In the genomic region with DNA sequence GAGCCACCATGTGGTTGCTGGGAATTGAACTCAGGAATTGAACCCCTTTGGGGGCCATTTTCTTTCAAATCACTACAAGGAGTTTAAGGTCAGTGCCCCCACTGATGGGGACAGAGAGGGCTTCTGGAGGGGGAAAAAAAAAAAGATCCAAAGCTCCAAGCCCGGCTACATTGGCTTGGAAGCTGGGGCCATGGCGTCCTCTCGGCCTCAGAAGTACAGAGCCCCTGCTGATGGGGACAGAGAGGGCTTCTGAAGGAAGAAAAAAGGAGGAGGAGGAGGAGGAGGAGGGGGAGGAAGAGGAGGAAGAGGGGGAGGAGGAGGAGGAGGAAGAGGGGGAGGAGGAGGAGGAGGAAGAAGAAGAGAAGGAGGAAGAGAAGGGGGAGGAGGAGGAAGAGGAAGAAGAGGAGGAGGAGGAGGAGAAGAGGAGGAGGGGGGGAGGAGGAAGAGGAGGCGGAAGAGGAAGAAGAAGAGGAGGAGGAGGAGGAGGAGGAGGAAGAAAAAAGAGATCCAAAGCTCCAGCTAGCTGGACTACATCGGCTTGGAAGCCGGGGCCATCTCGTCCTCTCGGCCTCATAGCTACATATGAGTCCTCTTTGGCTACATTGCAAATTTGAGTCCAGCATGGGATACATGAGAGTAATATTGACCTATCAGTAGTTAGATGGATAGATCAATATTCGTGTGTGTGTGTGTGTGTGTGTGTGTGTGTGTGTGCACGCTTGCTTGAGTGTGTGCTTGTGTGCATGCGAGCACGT, we compare ENCODE assay signal across 8 mouse cellular contexts. TPM values are rescaled to one million over a fixed set of nuclear protein-coding genes. Genes with fewer than 3 reads are reported as not detected.
DNase-seq lines count a peak whose midpoint lies in the region; ATAC-seq and TF ChIP-seq lines count a peak whose summit lies in the region.
"Had no signal": no experiment of that assay in that cellular context is flagged by ENCODE, and none has a peak within 500 bp of the region (broad histone marks: within the 10 kb centered on the region; RNA-seq: fewer than 3 reads in every experiment).

No protein-coding gene starts in this region.

- in situ Hi-C loops in CH12.LX (cut with MboI; ENCODE audit: low pct_ligation_motif_present, low pct_unique_long_range_greater_than_20kb, low sequenced_read_pairs), result no loop called here

- no peaks in the 10 kb centered on the region for H3K9me3 ChIP-seq in CH12.LX (replicated peaks; ENCODE audit: low read length)
- H3K9me3 ChIP-seq in kidney, postnatal 0 days (replicated peaks; ENCODE audit: low read length), result no peaks in the 10 kb centered on the region
- no peaks in the 10 kb centered on the region for H3K9me3 ChIP-seq in lung, postnatal 0 days (ENCODE audit: low read length)

- no peaks in the 10 kb centered on the region for H3K36me3 ChIP-seq in CH12.LX (replicated peaks in 1 of 2; ENCODE audit: control insufficient read depth in 1 of 2, insufficient read depth in 1 of 2, low read length in 1 of 2)
- no peaks in the 10 kb centered on the region for H3K36me3 ChIP-seq in kidney, postnatal 0 days (ENCODE audit: insufficient read depth, low read length)
- H3K36me3 ChIP-seq in lung, postnatal 0 days (ENCODE audit: insufficient read depth, low read length), result no peaks in the 10 kb centered on the region

- no peak for TF ChIP-seq RAD21 in CH12.LX (IDR thresholded peaks at IDR 0.05; ENCODE audit: low read depth, low read length)

- peaks cover 0 to 12% of the 10 kb centered on the region in 2 experiments; a peak in 2 of 4 replicates for H3K4me1 ChIP-seq in CH12.LX (ENCODE audit: control insufficient read depth in 1 of 2, insufficient read depth in 2 of 2)
- no peaks in the 10 kb centered on the region for H3K4me1 ChIP-seq in kidney, postnatal 0 days (replicated peaks; ENCODE audit: insufficient read depth, low read length)
- no peaks in the 10 kb centered on the region for H3K4me1 ChIP-seq in lung, postnatal 0 days (ENCODE audit: insufficient read depth, low read depth, low read length)

- no peak overlapping the region for H3K9ac ChIP-seq in CH12.LX (ENCODE audit: insufficient read depth, low read depth)
- no peak overlapping the region for H3K9ac ChIP-seq in kidney, postnatal 0 days (ENCODE audit: low read depth, low read length)
- no peak overlapping the region for H3K9ac ChIP-seq in lung, postnatal 0 days (replicated peaks; ENCODE audit: low read depth)

- no peak overlapping the region for H3K4me2 ChIP-seq in CH12.LX (ENCODE audit: insufficient read depth, low read depth, poor library complexity, severe bottlenecking)
- H3K4me2 ChIP-seq in kidney, postnatal 0 days (ENCODE audit: low read length), result no peak overlapping the region
- H3K4me2 ChIP-seq in lung, postnatal 0 days (replicated peaks; ENCODE audit: low read depth, low read length), result no peak overlapping the region

- no peaks in the 10 kb centered on the region for H3K79me2 ChIP-seq in CH12.LX (replicated peaks; ENCODE audit: control insufficient read depth, extremely low read depth, insufficient read depth, poor library complexity, severe bottlenecking)

- WGBS in kidney, postnatal 0 days, result 66% methylated on average over 12 of the region's 12 CpGs
- WGBS in lung, postnatal 0 days, result 59% methylated on average over 12 of the region's 12 CpGs

- H3K4me3 ChIP-seq in CH12.LX (replicated peaks in 1 of 3; ENCODE audit: low read depth in 2 of 3, low read length in 2 of 3, poor library complexity in 1 of 3), result no peak overlapping the region
- no peak overlapping the region for H3K4me3 ChIP-seq in kidney, postnatal 0 days (replicated peaks; ENCODE audit: low read depth, low read length)
- H3K4me3 ChIP-seq in lung, postnatal 0 days (ENCODE audit: low read depth, low read length), result no peak overlapping the region

- ATAC-seq in kidney, postnatal 0 days (replicated peaks; ENCODE audit: low FRiP score, low read depth), result peak; percentile 89
- peak; percentile 68 for ATAC-seq in lung, postnatal 0 days

- no peak for TF ChIP-seq EP300 in CH12.LX (IDR thresholded peaks at IDR 0.05; ENCODE audit: low read length)
- TF ChIP-seq EP300 in lung, postnatal 0 days (IDR thresholded peaks at IDR 0.05), result no peak

- peak; percentile 58 to 74 for DNase-seq in B cell, adult 2 months
- DNase-seq in CH12.LX (ENCODE audit: extremely low read depth), result peak; percentile 84
- peak; percentile 36 for DNase-seq in cerebellum, adult 11 months
- peak; percentile 86 to 96 for DNase-seq in gastrocnemius, postnatal 4 days (ENCODE audit: low spot score in 2 of 2)
- peak; percentile 95 for DNase-seq in kidney, postnatal 0 days (ENCODE audit: low spot score)
- peak; percentile 98 for DNase-seq in lung, postnatal 0 days (ENCODE audit: low spot score)
- DNase-seq in spleen, postnatal 14 days (ENCODE audit: low spot score in 2 of 2), result peak; percentile 32 to 66

- no peak for TF ChIP-seq POLR2A in CH12.LX (IDR thresholded peaks at IDR 0.05; ENCODE audit: low read depth, low read length)

- TF ChIP-seq CTCF in CH12.LX (conservative IDR thresholded peaks at IDR 0.05 in 1 of 2, IDR thresholded peaks at IDR 0.05 in 1 of 2; ENCODE audit: low read depth in 2 of 2, low read length in 2 of 2), result no peak
- TF ChIP-seq CTCF in kidney, postnatal 0 days (IDR thresholded peaks at IDR 0.05; ENCODE audit: low read depth), result no peak
- no peak for TF ChIP-seq CTCF in lung, postnatal 0 days (IDR thresholded peaks at IDR 0.05)

- H3K27me3 ChIP-seq in CH12.LX (replicated peaks), result no peaks in the 10 kb centered on the region
- H3K27me3 ChIP-seq in kidney, postnatal 0 days (ENCODE audit: insufficient read depth, low read length), result no peaks in the 10 kb centered on the region
- no peaks in the 10 kb centered on the region for H3K27me3 ChIP-seq in lung, postnatal 0 days (replicated peaks; ENCODE audit: insufficient read depth, low read length)

- no peak overlapping the region for H3K27ac ChIP-seq in CH12.LX (ENCODE audit: insufficient read depth, low read depth)
- no peak overlapping the region for H3K27ac ChIP-seq in kidney, postnatal 0 days
- no peak overlapping the region for H3K27ac ChIP-seq in lung, postnatal 0 days (ENCODE audit: low read length)

- dilution Hi-C loops in CH12.LX (cut with MboI; ENCODE audit: extremely low pct_ligation_motif_present, extremely low pct_unique_long_range_greater_than_20kb, low sequenced_read_pairs), result no loop called here

TF ChIP-seq in CH12.LX, 34 proteins besides CTCF, POLR2A, EP300 and RAD21:
- no peak for TF ChIP-seq TCF12 (IDR thresholded peaks at IDR 0.05; ENCODE audit: low read depth, low read length)
- no peak for TF ChIP-seq POLR2AphosphoS2 (IDR thresholded peaks at IDR 0.05; ENCODE audit: low read depth, low read length)
- TF ChIP-seq NRF1 (IDR thresholded peaks at IDR 0.05; ENCODE audit: low read depth, low read length), result no peak
- TF ChIP-seq MAZ (IDR thresholded peaks at IDR 0.05; ENCODE audit: low read depth, low read length), result no peak
- no peak for TF ChIP-seq USF2 (conservative IDR thresholded peaks at IDR 0.05; ENCODE audit: low read depth, low read length)

RNA-seq across cellular contexts. Expression of gene Gtpbp4, which starts 15.9 kb away (rescaled TPM):
- 92.1 and 112 TPM in 2 replicates for total RNA-seq in CH12.LX (2012; rRNA removed)
- 116 and 169 TPM in 2 replicates for total RNA-seq in CH12.LX (2014; rRNA removed)
- 174 and 218 TPM in 2 replicates for polyA plus RNA-seq in CH12.LX (2012; ENCODE audit: insufficient read length, low read depth)
- 10 to 100 TPM; 42.7 to 43.5 TPM for total RNA-seq in gastrocnemius, postnatal 4 days (2021)
- 61.0 and 65.4 TPM in 2 replicates for polyA plus RNA-seq in kidney, postnatal 0 days (2015; fragmentation: Nextera tagmentation; extraction: Ambion mirVana)
- polyA plus RNA-seq in lung, postnatal 0 days (2015; fragmentation: Nextera tagmentation; extraction: Ambion mirVana), result 39.5 and 39.8 TPM in 2 replicates

RNA-seq across cellular contexts. Expression of gene Idi2, which starts 59.1 kb away (rescaled TPM):
- not detected in 2 replicates for total RNA-seq in CH12.LX (2012; rRNA removed)
- total RNA-seq in CH12.LX (2014; rRNA removed), result not detected in 2 replicates
- polyA plus RNA-seq in CH12.LX (2012; ENCODE audit: insufficient read length, low read depth), result not detected in 2 replicates
- total RNA-seq in gastrocnemius, postnatal 4 days (2021), result not detected
- not detected in 2 replicates for polyA plus RNA-seq in kidney, postnatal 0 days (2015; fragmentation: Nextera tagmentation; extraction: Ambion mirVana)
- polyA plus RNA-seq in lung, postnatal 0 days (2015; fragmentation: Nextera tagmentation; extraction: Ambion mirVana), result not detected in 2 replicates
- total RNA-seq: layer of hippocampus, adult 8-10 months had no signal

Comparison
In these comparisons a context has a peak if more than half of its experiments do, and no peak if none do; other contexts are left out.
1. DNase-seq: peak in every context shown above with its lines; median percentile 98 in lung, postnatal 0 days; 95 in kidney, postnatal 0 days; 91 in gastrocnemius, postnatal 4 days; 84 in CH12.LX; 66 in B cell, adult 2 months; 49 in spleen, postnatal 14 days; 36 in cerebellum, adult 11 months.